Mouse (Mus musculus): Measurements from ENCODE around the gene Zfp36. TPM values are rescaled to one million over a fixed set of nuclear protein-coding genes. Genes with fewer than 3 reads are reported as not detected.

Gene Zfp36
- polyA plus RNA-seq, 1 experiment, result 3.1 TPM

DNA sequence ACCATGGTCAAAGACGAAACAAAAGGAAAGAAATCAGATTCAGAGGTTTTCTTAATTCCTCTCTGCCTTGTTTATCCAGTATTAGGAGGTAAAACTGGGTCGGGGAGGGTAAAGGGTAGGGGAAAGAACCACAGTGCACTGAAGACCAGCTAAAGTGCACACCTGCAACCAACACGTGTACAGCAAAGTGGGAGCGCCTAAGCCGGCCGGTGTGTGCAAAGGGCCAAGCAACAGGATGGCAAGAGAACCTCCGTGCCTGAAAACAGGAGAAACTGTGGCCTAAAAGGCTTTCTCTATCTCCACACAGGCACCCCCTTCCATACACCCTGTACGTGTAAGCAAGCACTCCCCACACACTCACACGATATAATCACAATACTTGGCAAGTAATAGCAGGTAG, 5.1 kb upstream of the Zfp36 start:
- no peak for DNase-seq (ENCODE audit: extremely low spot score in 1 of 2, low spot score in 1 of 2)

DNA sequence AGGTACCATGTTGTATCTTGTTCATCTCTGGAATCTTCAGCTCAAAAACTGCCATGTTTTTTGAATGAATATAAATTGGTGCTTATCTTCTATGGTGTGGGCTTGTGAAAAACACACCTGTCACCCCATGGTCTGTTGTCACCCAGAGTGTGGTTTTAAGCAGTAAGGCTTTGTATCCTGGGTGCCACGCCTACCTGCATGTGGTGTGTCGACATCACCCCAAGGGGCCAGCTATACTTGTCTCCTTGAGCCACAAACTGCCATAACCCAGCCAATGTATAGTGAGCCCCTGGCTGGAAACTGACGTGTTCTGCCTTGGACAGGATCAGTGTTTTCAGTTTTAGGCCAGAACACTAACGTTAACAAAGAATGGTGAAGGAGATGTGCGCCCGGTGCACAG, 4.1 kb upstream of the Zfp36 start:
- DNase-seq (ENCODE audit: extremely low spot score in 1 of 2, low spot score in 1 of 2), result no peak

- DNase-seq (ENCODE audit: extremely low spot score in 1 of 2, low spot score in 1 of 2), result no peak
These were observed 3.6 kb upstream of the Zfp36 start for GRCm38 (mm10) chr7:28383606-28384005.

GRCm38 (mm10) chr7:28382981-28383396, 2.9 kb upstream of the Zfp36 start:
- peak; percentile 73 to 75 for DNase-seq (ENCODE audit: extremely low spot score in 1 of 2, low spot score in 1 of 2)

GRCm38 (mm10) chr7:28382347-28382951, 2.4 kb upstream of the Zfp36 start:
- DNase-seq (ENCODE audit: extremely low spot score in 1 of 2, low spot score in 1 of 2), result no peak

GRCm38 (mm10) chr7:28381938-28382337, 1.9 kb upstream of the Zfp36 start:
- peak in 1 of 2 experiments; percentile 59 for DNase-seq (ENCODE audit: extremely low spot score in 1 of 2, low spot score in 1 of 2)

GRCm38 (mm10) chr7:28381017-28381790, 1.2 kb upstream of the Zfp36 start:
- DNase-seq (ENCODE audit: extremely low spot score in 1 of 2, low spot score in 1 of 2), result no peak

GRCm38 (mm10) chr7:28378769-28379651, 1.0 kb downstream of the Zfp36 start:
- DNase-seq (ENCODE audit: extremely low spot score in 1 of 2, low spot score in 1 of 2), result peak in 1 of 2 experiments; percentile 79

DNA sequence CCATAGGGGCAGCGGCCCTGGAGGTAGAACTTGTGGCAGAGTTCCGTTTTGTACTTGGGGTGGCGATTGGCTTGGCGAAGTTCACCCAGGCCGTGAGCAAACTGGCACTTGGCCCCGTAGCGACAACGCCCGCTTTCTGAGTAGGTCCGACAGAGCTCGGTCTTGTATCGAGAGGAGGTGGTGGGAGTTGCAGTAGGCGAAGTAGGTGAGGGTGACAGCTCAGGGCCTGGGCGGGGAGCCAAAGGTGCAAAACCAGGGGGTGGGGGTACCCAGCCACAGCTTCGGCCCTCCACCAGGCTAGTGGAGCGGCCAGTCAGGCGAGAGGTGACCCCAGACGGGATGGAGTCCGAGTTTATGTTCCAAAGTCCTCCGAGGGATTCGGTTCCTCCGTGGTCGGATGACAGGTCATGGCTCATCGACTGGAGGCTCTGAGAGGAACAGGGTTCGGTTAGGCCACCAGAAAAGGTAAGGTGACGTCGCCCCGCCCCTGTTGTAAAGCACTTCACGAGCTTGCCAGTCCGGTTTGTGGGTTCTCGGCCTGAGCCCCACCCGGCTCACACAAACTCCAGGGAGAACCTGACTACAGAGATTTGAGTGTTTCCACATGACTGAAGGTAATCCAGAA, 1.9 kb downstream of the Zfp36 start:
- DNase-seq (ENCODE audit: extremely low spot score in 1 of 2, low spot score in 1 of 2), result no peak

- DNase-seq (ENCODE audit: extremely low spot score in 1 of 2, low spot score in 1 of 2), result no peak
These were observed 2.6 kb downstream of the Zfp36 start for GRCm38 (mm10) chr7:28377190-28378065.

GRCm38 (mm10) chr7:28376011-28376771, 3.9 kb downstream of the Zfp36 start:
- no peak for DNase-seq (ENCODE audit: extremely low spot score in 1 of 2, low spot score in 1 of 2)

DNA sequence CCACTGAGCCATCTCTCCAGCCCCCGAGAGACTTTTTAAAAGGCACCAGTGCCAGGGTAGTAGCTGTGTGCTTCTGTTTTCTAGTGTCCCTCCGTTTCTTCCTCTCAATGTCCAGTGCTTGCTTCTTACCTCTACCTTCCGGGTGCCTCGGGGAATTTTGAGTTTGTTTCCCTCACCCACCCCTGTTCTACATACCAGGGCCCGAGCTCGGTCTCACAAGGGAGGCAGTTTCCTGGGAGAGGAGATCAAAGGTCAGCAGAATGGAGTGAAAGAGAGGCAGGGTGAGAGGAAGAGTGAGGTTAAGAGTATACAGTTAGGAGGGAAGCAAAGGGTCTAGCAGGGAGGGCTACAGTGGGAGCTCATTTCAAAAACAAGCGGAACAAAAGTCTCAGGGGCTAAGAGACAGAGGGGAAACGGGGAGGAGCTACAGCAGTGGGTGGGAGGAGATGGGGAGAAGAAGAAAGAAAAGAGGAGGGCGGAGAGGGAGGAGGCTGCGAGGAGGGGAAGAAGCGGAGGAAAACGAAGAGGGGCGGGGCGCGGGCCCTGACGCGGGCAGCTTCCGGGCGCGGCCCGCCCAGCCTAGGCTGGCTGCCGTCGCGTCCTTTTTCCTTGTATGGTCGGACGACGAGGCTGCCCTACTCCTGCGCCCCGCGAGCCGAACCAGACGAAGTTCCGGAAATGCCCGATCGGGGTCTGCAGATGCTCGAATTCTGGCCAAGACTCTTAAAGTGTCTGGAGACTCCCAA, 4.7 kb downstream of the Zfp36 start:
- peak; percentile 45 to 72 for DNase-seq (ENCODE audit: extremely low spot score in 1 of 2, low spot score in 1 of 2)

DNA sequence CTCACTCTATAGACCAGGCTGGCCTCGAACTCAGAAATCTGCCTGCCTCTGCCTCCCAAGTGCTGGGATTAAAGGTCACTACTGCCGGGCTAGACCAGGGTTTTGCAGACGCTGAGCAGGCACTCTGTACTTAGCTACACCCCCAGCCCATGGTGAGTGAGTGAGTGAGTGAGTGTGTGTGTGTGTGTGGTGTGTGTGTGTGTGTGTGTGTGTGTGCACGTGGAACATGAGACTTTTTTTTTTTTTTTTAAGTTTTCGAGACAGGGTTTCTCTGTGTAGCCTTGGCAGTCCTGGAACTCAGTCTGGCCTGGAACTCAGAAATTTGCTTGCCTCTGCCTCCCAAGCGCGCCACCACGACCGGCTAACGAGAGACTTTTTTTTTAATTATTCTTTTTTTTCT, 5.4 kb downstream of the Zfp36 start:
- no peak for DNase-seq (ENCODE audit: extremely low spot score in 1 of 2, low spot score in 1 of 2)

- no peak for DNase-seq (ENCODE audit: extremely low spot score in 1 of 2, low spot score in 1 of 2)
These were observed 6.1 kb downstream of the Zfp36 start for GRCm38 (mm10) chr7:28373891-28374495.

DNA sequence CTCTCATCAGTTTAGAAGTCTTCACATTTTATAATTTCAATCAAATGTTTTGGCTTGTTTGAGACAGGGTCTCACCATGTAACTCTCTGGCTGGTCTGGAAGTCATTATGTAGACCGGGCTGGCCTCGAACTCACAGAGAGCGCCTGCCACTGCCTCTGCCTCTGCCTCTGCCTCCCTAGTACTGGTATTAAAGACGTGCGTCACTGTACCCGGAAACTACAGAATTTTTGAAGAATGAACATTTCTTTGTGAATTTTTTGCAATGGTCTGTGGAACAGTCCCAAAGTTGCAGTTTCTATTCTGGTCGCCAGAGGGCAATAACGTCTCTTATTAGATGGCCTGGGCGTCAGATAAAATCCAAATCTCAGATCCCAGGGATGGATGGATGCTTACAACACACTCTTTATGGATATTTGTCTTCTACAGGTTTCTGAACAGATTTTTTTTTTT, 6.9 kb downstream of the Zfp36 start:
- peak; percentile 71 to 91 for DNase-seq (ENCODE audit: extremely low spot score in 1 of 2, low spot score in 1 of 2)

GRCm38 (mm10) chr7:28372251-28373108, 7.6 kb downstream of the Zfp36 start, which contains the start of gene Plekhg2:
Gene Plekhg2 (minus strand): TSS chr7:28372599.
- peak; percentile 93 to 97 for DNase-seq (ENCODE audit: extremely low spot score in 1 of 2, low spot score in 1 of 2)

- DNase-seq (ENCODE audit: extremely low spot score in 1 of 2, low spot score in 1 of 2), result no peak
These were observed 8.5 kb downstream of the Zfp36 start for GRCm38 (mm10) chr7:28371514-28371989.

Data from frontal cortex, adult 2 months (tissue).